Mouse (Mus musculus): ENCODE measurements at regions not wholly inside any gene's neighbourhood (a gene's known extent, or its start where the extent isn't known, plus 50 kb on each side); places are given as distances from the start of the nearest gene placed in this dataset.

DNA sequence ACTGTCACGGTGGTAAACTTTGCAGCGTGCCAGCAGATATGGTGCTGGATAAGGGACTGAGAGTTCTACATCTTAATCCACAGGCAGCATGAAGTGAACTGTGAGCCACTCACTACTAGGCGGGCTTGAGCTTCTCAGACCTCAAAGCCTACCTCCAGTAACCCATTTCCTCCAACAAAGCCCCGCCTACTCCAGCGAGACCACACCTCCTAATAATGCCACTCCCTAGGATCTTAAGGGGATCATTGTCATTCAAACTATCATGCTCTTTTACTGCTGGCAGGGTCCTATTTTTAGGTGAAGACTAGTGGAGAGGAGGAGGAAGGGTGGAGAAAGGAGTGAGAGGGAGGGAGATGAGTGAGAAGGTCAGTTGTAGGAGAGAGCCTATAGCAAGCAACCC is 122.0 kb downstream of the Mycn start:
- no peak for DNase-seq

DNA sequence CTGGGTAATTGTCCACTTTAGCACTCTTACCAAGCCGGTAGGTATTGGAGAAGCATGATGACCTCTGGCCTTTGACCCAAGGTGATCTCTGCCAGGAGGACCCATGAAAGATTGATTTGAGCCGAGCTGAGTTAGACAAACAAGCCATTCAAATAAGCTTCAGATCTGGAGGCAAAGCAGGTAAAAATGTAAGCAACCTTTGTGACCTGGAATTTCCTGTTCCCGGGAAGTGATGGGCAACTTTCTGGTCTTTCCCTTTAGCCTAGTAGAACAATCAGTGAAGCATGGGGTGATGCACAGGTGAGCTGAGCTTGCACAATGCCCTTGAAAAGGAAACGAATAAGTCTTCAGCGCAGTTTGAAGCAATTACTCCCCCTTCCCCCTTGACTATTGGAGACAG is 127.0 kb downstream of the Mycn start:
- no peak for DNase-seq

DNA sequence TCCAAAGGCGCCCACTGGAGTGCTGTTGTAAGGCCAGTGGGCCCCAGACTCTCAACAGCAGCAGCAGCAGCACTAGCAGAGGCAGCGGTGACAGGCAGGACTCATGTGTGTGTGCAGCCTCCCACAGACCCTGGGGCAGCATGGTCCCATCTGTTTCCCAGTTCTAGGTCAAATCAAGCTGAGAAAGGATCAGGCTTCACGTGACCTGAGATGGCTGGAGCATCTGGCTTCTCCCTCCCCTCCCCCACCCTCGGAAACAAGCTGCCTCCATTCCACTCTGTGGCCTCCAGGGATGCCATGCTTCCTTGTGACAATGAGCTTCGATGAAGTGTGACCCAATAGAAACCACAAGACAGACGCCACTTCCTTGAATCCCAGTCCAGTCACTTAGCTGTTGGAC is 128.8 kb downstream of the Mycn start:
- DNase-seq, result no peak

DNA sequence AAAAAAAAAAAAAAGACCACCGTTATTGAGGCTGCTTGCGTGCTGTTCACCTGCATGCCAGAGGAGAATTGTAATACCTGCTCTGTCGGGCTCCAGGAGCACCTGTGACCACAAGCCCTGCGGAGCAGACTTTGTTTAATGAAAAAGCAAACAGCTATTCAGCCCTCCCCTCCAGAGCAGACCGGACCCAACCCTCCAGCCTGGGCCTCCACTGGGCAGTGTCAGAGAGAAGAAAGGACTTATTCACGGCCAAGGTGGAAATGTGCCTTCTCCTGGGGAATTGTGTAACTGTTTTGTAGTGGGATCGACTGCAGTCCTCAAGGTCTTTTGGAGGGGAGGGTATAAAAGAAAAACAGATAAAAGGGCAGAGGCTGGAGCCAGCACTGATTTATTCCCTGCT is 130.8 kb downstream of the Mycn start:
- no peak for DNase-seq

DNA sequence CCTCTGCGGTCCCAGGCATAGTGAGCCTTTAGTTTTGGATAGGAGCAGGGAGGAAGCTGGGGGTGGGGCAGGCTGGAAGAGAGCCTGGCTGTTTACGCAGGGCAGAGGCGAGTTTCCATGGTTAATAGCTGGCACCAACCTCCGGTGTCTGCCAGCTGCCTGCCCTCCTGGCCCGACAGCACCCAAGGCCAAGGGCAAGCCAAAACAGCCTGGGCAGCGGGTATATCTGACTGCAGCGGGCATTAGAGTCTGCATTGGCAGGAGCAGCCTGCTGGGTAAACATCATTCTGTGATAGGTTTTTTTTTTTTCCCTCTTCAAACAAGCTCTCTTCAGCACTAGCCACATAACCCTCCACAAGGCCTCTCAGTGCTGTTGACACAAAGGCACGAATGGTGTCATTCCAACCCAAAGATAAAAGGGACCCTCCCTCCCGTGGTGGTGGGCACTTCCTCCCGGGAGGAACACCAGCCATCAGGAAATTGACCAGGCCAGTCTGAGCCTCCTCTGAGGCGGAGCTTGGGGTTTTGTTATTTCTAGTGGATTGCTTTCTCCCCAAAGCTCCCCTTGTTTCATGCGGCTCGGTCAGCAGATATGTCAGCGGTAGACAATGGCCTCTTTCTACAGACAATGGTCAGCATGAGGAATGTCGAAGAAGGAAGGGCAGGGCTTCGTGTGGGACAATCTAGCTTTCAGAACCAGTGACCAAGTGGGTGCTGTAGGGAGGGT is 131.4 kb downstream of the Mycn start:
- DNase-seq, result peak; percentile 78

DNA sequence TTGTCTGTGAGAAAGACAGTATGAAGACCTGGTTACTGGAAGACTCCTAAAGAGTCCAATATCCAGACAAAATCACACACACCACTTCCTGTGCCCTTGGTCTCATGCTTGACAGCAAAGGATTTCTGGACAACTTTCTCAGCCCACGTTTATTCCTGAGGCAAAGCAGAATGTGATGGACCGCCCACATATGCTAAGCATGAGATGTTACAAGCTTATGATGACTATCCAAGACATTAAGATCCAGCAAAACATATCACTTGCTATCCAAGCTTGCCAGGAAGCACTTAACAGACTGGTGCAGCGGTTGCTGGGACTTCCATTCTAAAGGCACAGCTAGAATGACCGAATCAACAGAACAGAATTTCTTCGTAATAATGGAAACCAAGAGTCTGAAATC is 133.6 kb downstream of the Mycn start:
- no peak for DNase-seq

DNA sequence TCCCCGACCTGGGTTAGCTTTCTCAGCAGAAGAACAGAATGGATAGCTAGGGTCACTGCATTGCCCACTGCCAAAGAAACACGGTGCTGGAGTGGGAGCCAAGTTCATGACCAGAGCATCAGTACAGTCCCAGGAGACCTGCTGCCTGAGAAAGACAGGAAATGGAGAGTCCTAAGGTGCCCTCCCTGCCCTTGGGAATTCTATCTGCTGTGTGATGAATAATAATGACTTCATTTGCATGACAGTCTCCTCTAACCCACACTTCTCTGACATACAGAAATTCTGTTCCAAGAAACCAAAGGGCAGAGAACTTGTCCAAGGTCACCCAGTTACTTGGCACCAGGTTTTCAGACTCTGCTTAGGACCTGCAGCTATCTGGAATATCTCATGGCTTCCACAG is 138.1 kb downstream of the Mycn start:
- DNase-seq, result no peak

DNA sequence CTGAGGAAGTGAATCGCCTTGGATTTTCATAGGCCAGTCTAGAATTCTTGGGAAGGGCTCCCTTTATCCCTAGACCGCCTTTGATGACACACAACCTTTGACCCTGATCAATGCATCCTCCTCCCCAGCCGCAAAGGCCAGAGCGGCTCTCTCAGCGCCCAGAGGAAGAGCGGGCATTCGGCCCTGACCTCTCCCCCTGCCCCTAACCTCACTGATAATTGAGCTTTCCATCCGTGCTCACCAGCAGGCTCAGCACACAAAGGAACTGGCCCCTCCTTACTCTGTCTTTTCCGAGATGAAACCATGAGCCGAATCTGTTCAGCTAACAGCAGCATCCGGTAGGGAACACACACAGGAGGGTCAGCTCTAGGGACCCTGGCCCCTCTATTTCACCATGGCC is 139.3 kb downstream of the Mycn start:
- no peak for DNase-seq

DNA sequence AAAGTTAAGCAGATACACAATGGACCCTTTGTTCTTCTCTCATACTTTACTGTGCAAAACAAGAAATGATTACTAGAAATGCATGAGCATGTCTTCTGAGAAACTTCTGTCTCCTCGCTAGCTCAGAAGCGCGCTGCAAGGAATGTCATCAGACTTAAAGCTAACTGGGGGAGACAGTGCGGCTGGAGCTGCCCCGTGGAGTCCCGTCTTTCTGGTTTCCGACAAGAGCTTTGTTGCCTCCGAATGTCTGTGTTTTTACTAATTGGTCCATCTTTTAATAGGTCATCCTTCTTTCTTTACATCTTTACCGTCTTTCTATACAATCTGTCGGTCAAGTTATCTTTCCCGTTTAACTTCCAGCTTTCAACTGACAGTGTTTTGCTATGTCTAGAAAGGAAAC is 140.0 kb downstream of the Mycn start:
- DNase-seq, result no peak

DNA sequence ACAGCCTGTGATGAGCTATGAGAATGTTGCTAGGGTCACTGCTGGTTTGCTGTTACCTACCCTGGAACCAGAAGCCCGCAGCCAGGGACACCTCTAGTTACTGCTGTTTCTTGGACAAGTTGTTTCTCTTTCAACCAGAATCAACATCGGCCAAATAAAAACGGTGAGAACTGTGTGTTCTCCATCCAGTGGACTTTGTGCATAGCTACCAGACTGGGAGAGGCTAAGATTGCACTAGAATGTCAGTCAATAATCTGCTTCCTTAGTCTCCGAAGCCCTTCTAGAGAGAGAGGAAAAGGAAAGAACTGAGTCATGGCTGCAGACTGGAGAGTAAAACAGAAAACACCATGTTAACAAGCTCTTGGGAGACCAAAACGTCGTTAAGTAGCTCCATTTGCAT is 141.6 kb downstream of the Mycn start:
- DNase-seq, result no peak

DNA sequence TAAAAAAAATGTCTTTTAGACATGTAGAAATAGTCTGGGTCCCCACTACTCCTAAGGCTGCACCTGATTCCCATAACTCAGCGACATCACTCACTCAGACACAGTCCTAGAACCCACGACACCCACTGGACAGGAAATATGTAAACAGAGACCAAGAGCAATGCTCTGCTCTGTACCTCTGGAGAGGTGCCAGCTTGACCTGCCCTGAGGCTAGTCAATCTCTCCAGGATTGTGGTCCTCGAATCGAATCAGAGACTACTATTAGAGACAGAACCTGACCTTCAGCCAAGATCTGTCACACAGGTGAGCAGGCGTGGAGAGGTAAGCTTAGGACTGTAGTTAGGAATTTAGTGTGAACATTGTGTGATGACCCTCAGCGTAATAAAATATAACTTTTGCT is 152.7 kb downstream of the Mycn start:
- no peak for DNase-seq

DNA sequence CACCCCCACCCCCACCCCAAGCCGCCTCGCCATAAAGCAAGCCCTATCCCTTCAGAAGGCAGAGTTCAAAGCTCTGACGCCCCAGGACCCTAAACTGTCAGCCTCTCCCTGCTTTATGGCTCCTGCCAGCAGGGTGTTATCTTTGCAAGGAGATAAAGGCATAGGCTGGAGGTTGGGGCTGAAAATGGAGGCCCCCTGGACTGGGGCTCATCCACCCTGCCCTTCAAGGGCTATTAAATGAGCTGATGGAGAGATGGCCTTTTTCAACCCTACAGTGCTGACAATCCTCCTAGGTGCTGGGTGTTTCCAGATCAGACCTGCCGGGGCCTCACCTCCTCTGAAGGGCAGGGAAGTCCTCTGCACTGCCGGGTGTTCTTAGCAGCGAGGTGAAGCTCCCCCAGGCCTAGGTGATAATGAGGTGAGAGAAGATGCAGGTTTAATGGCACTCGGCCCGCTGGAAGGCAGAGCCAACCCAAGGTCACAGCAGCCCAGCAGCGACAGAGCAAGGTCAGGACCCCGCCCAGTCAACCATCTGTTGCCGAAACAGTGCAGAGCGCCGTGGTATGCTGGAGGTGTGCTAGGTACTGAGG is 153.4 kb downstream of the Mycn start:
- no peak for DNase-seq

DNA sequence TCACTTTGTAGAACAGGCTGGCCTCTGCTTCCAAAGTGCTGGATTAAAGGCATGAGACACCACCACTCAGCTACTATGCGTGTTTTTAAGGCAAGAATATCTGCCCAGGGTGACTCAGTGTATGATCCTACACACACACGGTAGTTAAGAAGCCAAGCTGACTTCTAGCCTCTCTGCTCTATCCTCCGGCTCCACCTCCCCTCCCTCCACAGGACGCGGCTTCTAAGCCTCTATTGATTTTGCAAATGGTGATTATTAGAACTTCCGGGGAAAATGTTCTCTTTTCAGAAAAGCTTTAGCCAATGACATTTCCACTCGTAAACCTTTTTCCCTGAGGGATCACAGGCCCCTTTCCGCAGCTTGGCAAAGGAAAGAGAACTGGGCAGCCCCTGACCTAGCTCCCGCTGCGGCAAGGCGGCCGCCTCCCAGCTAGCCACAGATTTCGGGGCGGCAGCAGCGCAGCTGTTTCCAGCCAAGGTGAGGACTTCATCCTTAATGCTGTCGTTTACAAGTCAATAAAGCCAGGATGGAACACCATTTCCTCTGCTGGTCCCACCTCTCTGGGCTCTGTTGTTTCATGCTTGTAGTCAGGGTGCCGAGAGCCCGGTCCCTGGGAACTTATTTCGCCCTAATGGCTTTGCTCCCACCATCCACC is 154.0 kb downstream of the Mycn start:
- DNase-seq, result no peak

DNA sequence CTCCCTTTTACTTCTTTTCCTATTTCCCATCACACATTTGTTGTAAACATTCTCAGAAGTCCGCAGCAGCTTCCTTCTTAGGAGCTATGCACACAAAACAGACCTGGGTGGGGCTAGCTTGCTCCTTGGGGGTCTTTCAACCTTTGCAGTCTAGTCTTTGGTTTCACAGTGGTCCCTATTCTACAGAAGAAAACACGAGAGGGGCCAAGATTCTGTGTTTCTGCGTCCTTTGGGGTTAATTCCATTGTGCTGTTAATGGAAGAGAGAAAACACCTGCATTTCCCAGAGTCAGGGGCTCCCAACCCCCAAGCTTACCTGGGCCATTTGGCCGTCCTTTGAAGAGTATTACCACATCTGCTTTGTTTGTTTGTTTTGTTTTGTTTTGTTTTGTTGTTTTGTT is 154.6 kb downstream of the Mycn start:
- DNase-seq, result no peak

DNA sequence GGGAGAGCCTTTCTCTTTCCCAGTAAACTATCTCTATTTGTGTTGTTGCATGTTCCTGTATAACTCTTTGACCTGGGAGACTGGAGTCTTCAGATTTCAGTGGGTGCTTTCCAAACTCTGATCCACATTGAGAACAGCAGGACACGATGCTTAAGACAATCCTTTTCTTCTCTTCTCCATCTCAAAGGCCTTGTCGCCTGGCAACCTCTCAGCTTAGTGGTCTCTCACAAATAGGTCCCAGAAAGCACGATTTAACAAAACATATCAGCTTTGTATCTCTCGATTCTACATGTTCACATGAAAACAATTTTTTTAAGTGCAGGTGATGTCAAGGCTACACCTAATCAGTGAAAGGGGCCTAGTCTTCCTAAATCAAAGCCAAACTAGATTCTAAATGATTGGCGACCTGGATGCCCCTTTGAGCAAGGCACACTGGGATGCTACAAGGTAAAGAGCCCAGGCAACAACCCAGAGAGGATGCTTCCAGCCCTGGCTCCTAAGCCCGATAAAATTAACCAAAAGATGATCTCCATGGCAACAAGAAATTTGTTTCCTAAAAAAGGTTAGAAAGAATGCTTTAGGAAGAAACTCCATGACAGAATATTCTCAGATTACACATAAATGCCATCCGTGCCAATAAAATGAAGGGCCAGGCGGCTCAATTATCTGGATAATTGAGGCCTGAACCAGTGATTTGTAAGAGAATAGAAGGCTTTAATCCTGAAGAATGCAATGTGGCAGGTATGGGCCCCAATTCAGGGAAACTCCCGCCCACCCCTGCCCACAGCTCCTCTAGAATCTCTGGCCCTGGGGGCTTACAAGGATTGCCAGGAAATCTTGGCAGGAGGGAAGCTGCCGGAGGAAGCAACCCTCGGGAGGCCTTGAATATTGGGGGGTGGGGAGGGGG is 157.8 kb downstream of the Mycn start:
- no peak for DNase-seq

DNA sequence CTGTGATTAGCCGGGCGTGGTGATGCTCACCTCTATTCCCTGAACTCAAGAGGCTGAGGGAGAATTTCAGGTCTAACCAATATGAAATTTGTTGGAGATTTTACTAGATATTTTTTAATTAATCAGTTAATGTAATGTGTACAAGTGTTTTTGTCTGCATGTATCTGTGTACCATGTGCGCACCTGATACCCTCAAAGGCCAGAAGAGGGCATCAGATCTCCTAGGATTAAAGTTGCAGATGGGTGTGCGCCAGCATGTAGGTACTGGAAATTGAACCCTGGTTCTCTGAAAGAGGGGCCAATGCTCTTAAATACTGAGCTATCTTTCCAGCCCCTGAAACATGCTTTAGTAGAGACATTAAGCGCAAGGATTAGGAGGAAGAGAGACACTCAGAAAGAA is 160.2 kb downstream of the Mycn start:
- no peak for DNase-seq

DNA sequence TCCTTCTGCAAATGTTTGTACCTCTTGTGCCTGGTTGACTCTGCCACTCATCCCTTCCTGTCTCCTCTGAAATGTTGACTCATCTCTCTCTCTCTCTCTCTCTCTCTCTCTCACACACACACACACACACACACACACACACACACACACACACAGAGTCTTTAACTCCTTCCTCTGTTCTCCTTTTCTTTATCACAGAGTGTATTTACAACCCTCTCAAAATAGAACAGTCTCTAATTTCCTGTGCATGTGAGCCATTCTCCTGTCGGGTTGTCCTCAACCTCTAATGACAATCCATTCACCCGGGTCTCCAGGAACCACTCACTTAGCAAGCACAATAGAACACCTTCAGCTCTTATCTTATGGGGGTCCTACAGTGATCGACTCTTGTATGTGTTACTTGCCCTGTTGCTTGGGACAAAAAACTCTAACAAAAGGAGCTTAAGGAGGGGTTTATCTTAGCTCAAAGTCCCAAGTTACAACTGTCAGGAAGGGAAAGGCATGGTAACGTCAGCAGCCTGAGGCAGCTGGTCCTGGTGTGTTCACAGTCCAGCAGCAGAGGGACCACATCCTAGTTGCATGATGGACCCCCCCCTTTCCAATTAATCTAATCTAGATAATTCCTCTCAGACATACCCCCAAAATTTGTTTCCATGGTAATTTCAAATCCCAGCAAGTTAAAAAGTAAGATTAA is 163.0 kb downstream of the Mycn start:
- DNase-seq, result no peak

DNA sequence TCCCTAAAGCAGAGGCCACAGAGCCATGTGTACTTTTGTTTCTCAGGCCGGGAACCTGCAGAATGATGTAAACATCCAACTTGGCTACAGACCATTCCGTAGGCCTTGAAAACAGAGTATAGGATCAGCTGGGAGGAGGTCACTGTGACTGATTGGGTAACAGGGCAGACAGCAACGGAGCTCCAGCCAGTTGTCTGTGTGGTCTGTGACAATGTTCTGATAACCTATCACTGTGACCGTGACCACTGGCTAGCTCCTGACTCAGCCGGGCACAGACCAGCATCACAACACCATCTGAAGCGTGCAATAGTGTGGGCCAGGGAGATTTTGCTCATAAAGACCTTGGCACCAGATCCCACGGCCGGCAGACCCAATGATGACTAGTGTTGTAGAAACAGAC is 164.3 kb downstream of the Mycn start:
- DNase-seq, result peak; percentile 63

DNA sequence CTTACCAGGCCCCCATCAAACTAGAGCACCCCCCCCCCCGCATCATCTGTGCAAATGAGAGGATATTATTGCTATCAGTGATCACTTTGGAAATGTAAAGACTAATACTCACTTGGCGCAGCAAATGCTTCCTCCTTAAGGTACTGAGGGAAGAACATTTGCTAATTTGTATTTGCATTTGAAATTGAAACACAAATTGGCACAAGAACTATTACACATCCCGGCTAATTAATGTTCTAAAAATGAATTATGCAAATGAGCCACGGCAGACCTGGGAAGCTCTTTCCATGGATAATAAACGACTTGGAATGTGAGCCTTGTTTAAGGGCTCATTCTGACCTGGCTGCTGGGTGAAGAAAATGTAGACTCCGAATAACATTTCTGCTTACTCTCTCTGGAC is 164.9 kb downstream of the Mycn start:
- DNase-seq, result no peak

DNA sequence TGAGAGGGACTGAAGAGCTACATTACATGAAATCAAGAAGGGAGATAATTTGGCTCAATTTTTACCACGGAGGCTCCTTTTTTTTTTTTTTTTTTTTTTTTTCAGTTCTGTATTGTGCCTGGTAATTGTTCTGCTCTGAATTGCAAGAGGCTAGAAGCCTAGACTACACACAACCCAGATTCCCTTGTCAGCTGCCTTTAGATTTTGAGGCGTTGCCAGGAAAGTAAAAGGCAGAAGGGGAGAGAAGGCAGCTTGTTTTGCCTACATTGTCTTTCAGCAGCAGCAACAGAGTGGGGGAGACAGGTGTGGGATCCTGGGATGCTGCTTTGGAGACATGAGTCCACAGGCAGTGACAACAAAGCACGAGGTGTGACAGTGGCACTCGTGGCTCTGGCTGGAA is 170.7 kb downstream of the Mycn start:
- no peak for DNase-seq

DNA sequence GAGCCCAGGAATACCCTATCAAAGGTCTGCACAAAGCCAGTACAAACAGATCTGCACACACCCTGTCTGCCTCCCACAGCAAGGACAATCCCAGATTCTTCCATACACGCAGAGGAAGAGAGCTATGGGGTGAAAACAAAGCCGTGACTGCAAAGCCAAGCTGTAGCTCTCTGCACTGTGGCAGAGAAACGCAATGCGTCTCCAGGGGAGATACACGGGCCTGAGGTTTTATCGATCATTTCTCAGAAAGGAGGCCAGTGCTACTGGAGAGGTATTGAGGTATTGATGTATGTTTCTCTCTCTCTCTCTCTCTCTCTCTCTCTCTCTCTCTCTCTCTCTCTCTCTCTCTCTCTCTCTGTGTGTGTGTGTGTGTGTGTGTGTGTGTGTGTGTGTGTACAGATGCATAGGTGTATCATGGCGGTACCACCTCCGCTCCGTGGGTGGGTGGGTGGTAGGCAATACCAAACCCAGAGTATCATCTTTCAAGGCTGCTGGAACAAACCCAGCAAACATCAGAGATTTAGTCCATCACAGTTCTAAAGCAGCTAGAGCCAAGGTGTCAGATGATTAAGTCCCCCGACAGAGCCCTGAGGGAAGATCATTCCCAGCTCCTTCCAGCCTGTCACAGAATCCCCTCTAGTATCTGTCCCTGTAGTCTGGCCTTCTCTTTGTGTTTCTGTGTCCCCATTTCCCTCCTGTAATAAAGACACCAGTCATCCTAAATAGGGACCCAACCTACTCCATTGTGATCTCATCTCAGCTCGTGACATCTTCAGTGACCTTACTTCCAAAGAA is 175.0 kb downstream of the Mycn start:
- DNase-seq, result no peak
